In the genomic region with DNA sequence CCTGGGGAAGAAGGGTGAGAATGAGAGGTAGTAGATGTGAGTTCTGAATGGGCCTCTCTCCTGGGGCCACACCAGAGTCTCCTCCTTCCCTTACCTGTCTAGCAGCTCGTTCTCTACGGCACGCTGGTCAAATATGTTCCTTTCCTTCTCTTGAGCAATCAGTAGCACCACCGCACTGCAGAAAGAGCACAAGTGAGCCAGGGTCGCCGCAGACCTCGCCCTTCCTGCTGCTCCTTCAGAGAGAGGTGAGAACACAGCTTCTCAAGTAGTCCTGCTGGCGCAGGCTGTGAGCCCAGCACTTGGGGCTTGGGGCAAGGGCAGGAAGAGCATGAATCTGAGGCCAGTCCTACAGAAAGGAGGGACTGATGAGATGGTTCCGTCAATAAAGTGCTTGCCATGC, we compare ENCODE assay signal across 22 mouse cellular contexts. TPM values are rescaled to one million over a fixed set of nuclear protein-coding genes. Genes with fewer than 3 reads are reported as not detected.
"Had no signal": no experiment of that assay in that cellular context is flagged by ENCODE, and none has a peak within 500 bp of the region (broad histone marks: within the 10 kb centered on the region; RNA-seq: fewer than 3 reads in every experiment).

No protein-coding gene starts in this region.

- ATAC-seq: liver, embryonic 12.5 days had no signal

- H3K4me2 ChIP-seq: kidney, embryonic 15.5 days; limb, embryonic 13.5 days; liver, embryonic 12.5 days; liver, embryonic 15.5 days; lung, embryonic 14.5 days; midbrain, embryonic 11.5 days; neural tube, embryonic 12.5 days; neural tube, embryonic 15.5 days had no signal

- H3K9ac ChIP-seq: kidney, embryonic 15.5 days; limb, embryonic 13.5 days; liver, embryonic 12.5 days; liver, embryonic 15.5 days; lung, embryonic 14.5 days; neural tube, embryonic 12.5 days; neural tube, embryonic 15.5 days had no signal

- H3K36me3 ChIP-seq: limb, embryonic 10.5 days; neural tube, embryonic 12.5 days had no signal

- H3K27me3 ChIP-seq: kidney, embryonic 15.5 days; limb, embryonic 13.5 days; liver, embryonic 12.5 days; liver, embryonic 15.5 days; neural tube, embryonic 12.5 days; neural tube, embryonic 15.5 days had no signal

- DNase-seq: kidney, adult 11 months; kidney, adult 8-10 months; kidney, postnatal 10 days; kidney, postnatal 36 days; layer of hippocampus, postnatal 36 days; liver; lung, embryonic 14.5 days; midbrain, embryonic 14.5 days; right cerebral cortex, adult 18-20 months; right cerebral cortex, postnatal 14 days; right cerebral cortex, postnatal 4 days; thymus, postnatal 25 days had no signal

- H3K9me3 ChIP-seq: kidney, embryonic 15.5 days; limb, embryonic 10.5 days; limb, embryonic 13.5 days; liver, embryonic 12.5 days; liver, embryonic 15.5 days; neural tube, embryonic 12.5 days; neural tube, embryonic 15.5 days had no signal

- H3K27ac ChIP-seq: kidney, embryonic 15.5 days; left cerebral cortex, adult 2 months; limb, embryonic 10.5 days; limb, embryonic 13.5 days; liver, embryonic 12.5 days; liver, embryonic 15.5 days; neural tube, embryonic 12.5 days; neural tube, embryonic 15.5 days had no signal

- H3K4me3 ChIP-seq: kidney, embryonic 15.5 days; left cerebral cortex, adult 2 months; limb, embryonic 10.5 days; limb, embryonic 13.5 days; liver, embryonic 12.5 days; liver, embryonic 15.5 days; neural tube, embryonic 12.5 days; neural tube, embryonic 15.5 days had no signal

- H3K4me1 ChIP-seq: limb, embryonic 10.5 days; liver, embryonic 15.5 days; neural tube, embryonic 12.5 days had no signal

RNA-seq across cellular contexts. Expression of gene Myh7b, which starts 38.0 kb away (rescaled TPM):
- total RNA-seq: megakaryocyte-erythroid progenitor cell, adult 5-6 weeks had no signal

RNA-seq across cellular contexts. Expression of gene Ggt7, which starts 55.0 kb away (rescaled TPM):
- total RNA-seq: megakaryocyte-erythroid progenitor cell, adult 5-6 weeks had no signal
